Mouse (Mus musculus): ENCODE data around the gene Gm9887. TPM values are rescaled to one million over a fixed set of nuclear protein-coding genes. Genes with fewer than 3 reads are reported as not detected.
"Not testable (repeated sequence)": the region's sequence is repeated elsewhere in the genome, so short reads cannot be mapped to it uniquely, and the experiment has no call there.

The Gm9887 gene
- polyA plus RNA-seq, 1 experiment from 2014 or later: 0.99 TPM

GRCm38 (mm10) chr12:69390000-69390698 is 17.9 kb upstream of the Gm9887 start:
- H3K27ac ChIP-seq (ENCODE audit: low read length): no peak overlapping the region
- H3K4me2 ChIP-seq (ENCODE audit: low read length): no peak overlapping the region
- H3K4me3 ChIP-seq (ENCODE audit: low read depth, low read length): no peak overlapping the region
- no peaks in the 10 kb centered on the region for H3K27me3 ChIP-seq (ENCODE audit: control insufficient read depth, insufficient read depth, low read depth, low read length)
- no peaks in the 10 kb centered on the region for H3K9me3 ChIP-seq (replicated peaks; ENCODE audit: control insufficient read depth, low read length, poor library complexity, severe bottlenecking)
- ATAC-seq: no peak
- no peaks in the 10 kb centered on the region for H3K4me1 ChIP-seq (ENCODE audit: control insufficient read depth, insufficient read depth, low read length)
- WGBS: 78% methylated on average over 7 of the region's 7 CpGs
- H3K9ac ChIP-seq (ENCODE audit: low read depth, low read length): no peak overlapping the region
- no peaks in the 10 kb centered on the region for H3K36me3 ChIP-seq (ENCODE audit: control insufficient read depth, insufficient read depth, low read length)

- Histone ChIP-seq H3K9ac (ENCODE audit: low read depth, low read length) (no peak overlapping the region), H3K27ac (ENCODE audit: low read length) (no peak overlapping the region), H3K9me3 (replicated peaks; ENCODE audit: control insufficient read depth, low read length, poor library complexity, severe bottlenecking) (no peaks in the 10 kb centered on the region), H3K4me3 (ENCODE audit: low read depth, low read length) (no peak overlapping the region), H3K36me3 (ENCODE audit: control insufficient read depth, insufficient read depth, low read length) (no peaks in the 10 kb centered on the region), H3K27me3 (ENCODE audit: control insufficient read depth, insufficient read depth, low read depth, low read length) (no peaks in the 10 kb centered on the region), H3K4me1 (ENCODE audit: control insufficient read depth, insufficient read depth, low read length) (no peaks in the 10 kb centered on the region), H3K4me2 (ENCODE audit: low read length) (no peak overlapping the region)
- ATAC-seq: no peak
- WGBS: 67% methylated on average over 7 of the region's 7 CpGs
These were observed 17.1 kb upstream of the Gm9887 start for GRCm38 (mm10) chr12:69389273-69389938.

GRCm38 (mm10) chr12:69388321-69388869 is 16.1 kb upstream of the Gm9887 start:
- ATAC-seq: no peak
- no peak overlapping the region for H3K4me2 ChIP-seq (ENCODE audit: low read length)
- H3K9ac ChIP-seq (ENCODE audit: low read depth, low read length): no peak overlapping the region
- H3K36me3 ChIP-seq (ENCODE audit: control insufficient read depth, insufficient read depth, low read length): no peaks in the 10 kb centered on the region
- no peak overlapping the region for H3K4me3 ChIP-seq (ENCODE audit: low read depth, low read length)
- H3K9me3 ChIP-seq (replicated peaks; ENCODE audit: control insufficient read depth, low read length, poor library complexity, severe bottlenecking): no peaks in the 10 kb centered on the region
- no peak overlapping the region for H3K27ac ChIP-seq (ENCODE audit: low read length)
- no peaks in the 10 kb centered on the region for H3K4me1 ChIP-seq (ENCODE audit: control insufficient read depth, insufficient read depth, low read length)
- H3K27me3 ChIP-seq (ENCODE audit: control insufficient read depth, insufficient read depth, low read depth, low read length): no peaks in the 10 kb centered on the region
- WGBS: 85% methylated on average over 10 of the region's 10 CpGs

GRCm38 (mm10) chr12:69386281-69386732 is 14.0 kb upstream of the Gm9887 start:
- not testable (repeated sequence) for H3K4me2 ChIP-seq (ENCODE audit: low read length); H3K27me3 ChIP-seq (ENCODE audit: control insufficient read depth, insufficient read depth, low read depth, low read length); ATAC-seq; H3K36me3 ChIP-seq (ENCODE audit: control insufficient read depth, insufficient read depth, low read length); H3K9me3 ChIP-seq (replicated peaks; ENCODE audit: control insufficient read depth, low read length, poor library complexity, severe bottlenecking); H3K27ac ChIP-seq (ENCODE audit: low read length); H3K4me3 ChIP-seq (ENCODE audit: low read depth, low read length); H3K4me1 ChIP-seq (ENCODE audit: control insufficient read depth, insufficient read depth, low read length); H3K9ac ChIP-seq (ENCODE audit: low read depth, low read length)
- WGBS: 80% methylated on average over 12 of the region's 12 CpGs

- no peak overlapping the region for H3K27ac ChIP-seq (ENCODE audit: low read length)
- no peak for ATAC-seq
- no peaks in the 10 kb centered on the region for H3K4me1 ChIP-seq (ENCODE audit: control insufficient read depth, insufficient read depth, low read length)
- 75% methylated on average over 6 of the region's 6 CpGs for WGBS
- H3K9ac ChIP-seq (ENCODE audit: low read depth, low read length): no peak overlapping the region
- H3K27me3 ChIP-seq (ENCODE audit: control insufficient read depth, insufficient read depth, low read depth, low read length): no peaks in the 10 kb centered on the region
- no peaks in the 10 kb centered on the region for H3K9me3 ChIP-seq (replicated peaks; ENCODE audit: control insufficient read depth, low read length, poor library complexity, severe bottlenecking)
- no peak overlapping the region for H3K4me2 ChIP-seq (ENCODE audit: low read length)
- H3K36me3 ChIP-seq (ENCODE audit: control insufficient read depth, insufficient read depth, low read length): no peaks in the 10 kb centered on the region
- no peak overlapping the region for H3K4me3 ChIP-seq (ENCODE audit: low read depth, low read length)
These were observed 13.5 kb upstream of the Gm9887 start for GRCm38 (mm10) chr12:69385542-69386280.

- H3K4me3 ChIP-seq (ENCODE audit: low read depth, low read length): no peak overlapping the region
- H3K4me2 ChIP-seq (ENCODE audit: low read length): no peak overlapping the region
- 88% methylated on average over 5 of the region's 5 CpGs for WGBS
- no peaks in the 10 kb centered on the region for H3K36me3 ChIP-seq (ENCODE audit: control insufficient read depth, insufficient read depth, low read length)
- H3K4me1 ChIP-seq (ENCODE audit: control insufficient read depth, insufficient read depth, low read length): no peaks in the 10 kb centered on the region
- H3K27me3 ChIP-seq (ENCODE audit: control insufficient read depth, insufficient read depth, low read depth, low read length): no peaks in the 10 kb centered on the region
- ATAC-seq: no peak
- H3K9me3 ChIP-seq (replicated peaks; ENCODE audit: control insufficient read depth, low read length, poor library complexity, severe bottlenecking): no peaks in the 10 kb centered on the region
- no peak overlapping the region for H3K9ac ChIP-seq (ENCODE audit: low read depth, low read length)
- no peak overlapping the region for H3K27ac ChIP-seq (ENCODE audit: low read length)
These were observed 12.3 kb upstream of the Gm9887 start for GRCm38 (mm10) chr12:69384606-69385005.

- H3K4me3 ChIP-seq (ENCODE audit: low read depth, low read length): no peak overlapping the region
These were observed 10.6 kb upstream of the Gm9887 start for GRCm38 (mm10) chr12:69382880-69383279.

GRCm38 (mm10) chr12:69378558-69379454 is 6.5 kb upstream of the Gm9887 start:
- Histone ChIP-seq H3K9me3 (replicated peaks; ENCODE audit: control insufficient read depth, low read length, poor library complexity, severe bottlenecking) (no peaks in the 10 kb centered on the region), H3K4me2 (ENCODE audit: low read length) (no peak overlapping the region), H3K27me3 (ENCODE audit: control insufficient read depth, insufficient read depth, low read depth, low read length) (no peaks in the 10 kb centered on the region), H3K27ac (ENCODE audit: low read length) (no peak overlapping the region), H3K4me3 (ENCODE audit: low read depth, low read length) (no peak overlapping the region), H3K9ac (ENCODE audit: low read depth, low read length) (no peak overlapping the region), H3K4me1 (ENCODE audit: control insufficient read depth, insufficient read depth, low read length) (peaks cover 14% of the 10 kb centered on the region), H3K36me3 (ENCODE audit: control insufficient read depth, insufficient read depth, low read length) (no peaks in the 10 kb centered on the region)
- no peak for ATAC-seq
- WGBS: 94% methylated on average over 11 of the region's 11 CpGs

More at GRCm38 (mm10) chr12:69382880-69383279, 10.6 kb upstream of the Gm9887 start:
- Histone ChIP-seq H3K27ac (ENCODE audit: low read length) (no peak overlapping the region), H3K9me3 (replicated peaks; ENCODE audit: control insufficient read depth, low read length, poor library complexity, severe bottlenecking) (no peaks in the 10 kb centered on the region), H3K4me1 (ENCODE audit: control insufficient read depth, insufficient read depth, low read length) (no peaks in the 10 kb centered on the region), H3K4me2 (ENCODE audit: low read length) (no peak overlapping the region), H3K9ac (ENCODE audit: low read depth, low read length) (no peak overlapping the region), H3K27me3 (ENCODE audit: control insufficient read depth, insufficient read depth, low read depth, low read length) (no peaks in the 10 kb centered on the region), H3K36me3 (ENCODE audit: control insufficient read depth, insufficient read depth, low read length) (no peaks in the 10 kb centered on the region)
- ATAC-seq: no peak
- 95% methylated on average over 1 of the region's 1 CpGs for WGBS
